Mouse (Mus musculus) CH12.LX (cell line): ENCODE measurements around the gene Btbd2. TPM values are rescaled to one million over a fixed set of nuclear protein-coding genes. Genes with fewer than 3 reads are reported as not detected.

Experiments
- DNase-seq: peaks from one replicate; pipeline ENCODE4 v3.0.0-alpha.2; 2013; ENCODE audit errors: extremely low read depth
- H3K27ac ChIP-seq: 2 replicates; pipeline ENCODE4 v1.5.1; 2012; ENCODE audit warnings: low read depth, mild to moderate bottlenecking, control low read depth, moderate library complexity; ENCODE audit not compliant: insufficient read depth
- H3K27me3 ChIP-seq: replicated peaks from 2 replicates; pipeline ENCODE3; 2012; ENCODE audit warnings: inconsistent platforms
- H3K36me3 ChIP-seq, 2 experiments: replicated peaks in 1 of 2; 2 replicates each; pipeline versions ENCODE3 to v1.6.1; 2012; ENCODE audit warnings: inconsistent platforms in 1 of 2, low read length in 1 of 2, mild to moderate bottlenecking in 1 of 2, mixed read lengths in 1 of 2, moderate library complexity in 1 of 2; ENCODE audit not compliant: control insufficient read depth in 1 of 2, insufficient read depth in 1 of 2
- H3K4me1 ChIP-seq, 2 experiments: 2 replicates each; pipeline ENCODE4 v1.6.1; 2012; ENCODE audit warnings: inconsistent platforms in 1 of 2, moderate library complexity in 1 of 2; ENCODE audit not compliant: insufficient read depth in 2 of 2, control insufficient read depth in 1 of 2
- H3K4me2 ChIP-seq: 2 replicates; pipeline ENCODE4 v1.6.1; 2012; ENCODE audit warnings: low read depth, mild to moderate bottlenecking, control low read depth; ENCODE audit not compliant: poor library complexity, insufficient read depth, severe bottlenecking
- H3K4me3 ChIP-seq, 3 experiments: fragments of 150-350 bp in 1 of 3; sonication (generic) in 1 of 3; replicated peaks in 1 of 3; 2 replicates each; pipeline versions ENCODE3 to v1.5.1; 2011 to 2012; ENCODE audit warnings: low read depth in 2 of 3, low read length in 2 of 3, mild to moderate bottlenecking in 2 of 3, moderate library complexity in 2 of 3, control low read depth in 1 of 3, improper control_type of control experiment in 1 of 3, inconsistent platforms in 1 of 3, mixed read lengths in 1 of 3; ENCODE audit not compliant: poor library complexity in 1 of 3
- H3K79me2 ChIP-seq: replicated peaks from 2 replicates; pipeline ENCODE4 v1.6.1; 2012; ENCODE audit warnings: mild to moderate bottlenecking, moderate library complexity; ENCODE audit not compliant: control insufficient read depth, poor library complexity, insufficient read depth, severe bottlenecking; ENCODE audit errors: extremely low read depth
- H3K9ac ChIP-seq: 2 replicates; pipeline ENCODE4 v1.6.1; 2012; ENCODE audit warnings: low read depth, mild to moderate bottlenecking, control low read depth, moderate library complexity; ENCODE audit not compliant: insufficient read depth
- H3K9me3 ChIP-seq: replicated peaks from 2 replicates; pipeline ENCODE3; 2012; ENCODE audit warnings: low read length, inconsistent platforms, mixed read lengths
- CHD1 ChIP-seq: IDR thresholded peaks from 2 replicates; pipeline ENCODE4 v1.6.1; 2012; ENCODE audit warnings: low read depth, low read length, improper control_type of control experiment, inconsistent platforms
- CTCF ChIP-seq, 2 experiments: IDR thresholded peaks in 1 of 2; conservative IDR thresholded peaks in 1 of 2; 2 replicates each; pipeline ENCODE4 v1.5.1; 2011 to 2012; ENCODE audit warnings: low read depth in 2 of 2, low read length in 2 of 2, improper control_type of control experiment in 1 of 2, inconsistent platforms in 1 of 2, mild to moderate bottlenecking in 1 of 2, moderate library complexity in 1 of 2
- ELF1 ChIP-seq: IDR thresholded peaks from 2 replicates; pipeline ENCODE4 v1.6.1; 2014; ENCODE audit warnings: low read depth, mild to moderate bottlenecking, inconsistent platforms, low read length, improper control_type of control experiment
- EP300 ChIP-seq: IDR thresholded peaks from 2 replicates; pipeline ENCODE4 v1.6.1; 2011; ENCODE audit warnings: low read length, improper control_type of control experiment
- IRF4 ChIP-seq: IDR thresholded peaks from 2 replicates; pipeline ENCODE4 v1.6.1; 2014; ENCODE audit warnings: low read depth, mild to moderate bottlenecking, inconsistent platforms, low read length, improper control_type of control experiment
- JUN ChIP-seq: IDR thresholded peaks from 2 replicates; pipeline ENCODE4 v1.6.1; 2011; ENCODE audit warnings: low read depth, mild to moderate bottlenecking, low read length, improper control_type of control experiment, moderate library complexity; ENCODE audit not compliant: insufficient read depth
- MAX ChIP-seq: IDR thresholded peaks from 2 replicates; pipeline ENCODE4 v1.6.1; 2011; ENCODE audit warnings: low read length, improper control_type of control experiment
- MAZ ChIP-seq: IDR thresholded peaks from 2 replicates; pipeline ENCODE4 v1.6.1; 2012; ENCODE audit warnings: low read depth, mild to moderate bottlenecking, inconsistent platforms, low read length, improper control_type of control experiment, moderate library complexity
- MEF2A ChIP-seq: IDR thresholded peaks from 2 replicates; pipeline ENCODE4 v1.6.1; 2014; ENCODE audit warnings: low read depth, mild to moderate bottlenecking, inconsistent platforms, low read length, improper control_type of control experiment, borderline replicate concordance
- MXI1 ChIP-seq: IDR thresholded peaks from 2 replicates; pipeline ENCODE4 v1.6.1; 2011; ENCODE audit warnings: mild to moderate bottlenecking, low read depth, low read length, improper control_type of control experiment
- NRF1 ChIP-seq: IDR thresholded peaks from 2 replicates; pipeline ENCODE4 v1.6.1; 2014; ENCODE audit warnings: low read depth, mild to moderate bottlenecking, inconsistent platforms, low read length, improper control_type of control experiment, moderate library complexity
- PAX5 ChIP-seq: IDR thresholded peaks from 2 replicates; pipeline ENCODE4 v1.6.1; 2012; ENCODE audit warnings: low read length, inconsistent platforms, mixed read lengths
- RAD21 ChIP-seq: IDR thresholded peaks from 2 replicates; pipeline ENCODE4 v1.6.1; 2011; ENCODE audit warnings: low read depth, mild to moderate bottlenecking, low read length, improper control_type of control experiment, moderate library complexity
- SMC3 ChIP-seq: IDR thresholded peaks from 2 replicates; pipeline ENCODE4 v1.6.1; 2011; ENCODE audit warnings: low read depth, low read length, improper control_type of control experiment
- USF1 ChIP-seq: IDR thresholded peaks from 2 replicates; pipeline ENCODE4 v1.6.1; 2014; ENCODE audit warnings: low read depth, mild to moderate bottlenecking, inconsistent platforms, low read length, improper control_type of control experiment
- ZC3H11A ChIP-seq: IDR thresholded peaks from 2 replicates; pipeline ENCODE4 v1.6.1; 2012; ENCODE audit warnings: low read depth, mild to moderate bottlenecking, inconsistent platforms, low read length, improper control_type of control experiment
- ZKSCAN1 ChIP-seq: IDR thresholded peaks from 2 replicates; pipeline ENCODE4 v1.6.1; 2012; ENCODE audit warnings: low read depth, inconsistent platforms, low read length, improper control_type of control experiment, borderline replicate concordance
- dilution Hi-C: fragments of 300-500 bp; cut with MboI; formaldehyde crosslinking; loops from 2 replicates; pipeline ENCODE4 v1.14.3; 2020; ENCODE audit warnings: low sequenced_read_pairs; ENCODE audit not compliant: extremely low pct_unique_long_range_greater_than_20kb, extremely low pct_ligation_motif_present
- in situ Hi-C: fragments of 300-500 bp; cut with MboI; formaldehyde crosslinking; loops from 3 replicates; pipeline ENCODE4 v1.14.3; 2019; ENCODE audit warnings: low sequenced_read_pairs, low pct_ligation_motif_present, low pct_unique_long_range_greater_than_20kb, mixed read lengths
- polyA plus RNA-seq: library from polyadenylated mRNA; unstranded; fragments of >175 nt; gene quantifications from 2 replicates; pipeline ENCODE4 v1.2.1, GENCODE M21; 2012; ENCODE audit warnings: low read depth; ENCODE audit not compliant: insufficient read length
- total RNA-seq, 2 experiments: library from RNA; depleted of rRNA; stranded (reverse); fragments of 300-350 nt in 1 of 2; fragments of >200 nt in 1 of 2; gene quantifications; 2 replicates each; pipeline ENCODE4 v1.2.3; 2012 to 2014

Gene Btbd2
- total and polyA plus RNA-seq, 3 experiments = 11.1 to 26.2 (median 19.4) TPM

DNA sequence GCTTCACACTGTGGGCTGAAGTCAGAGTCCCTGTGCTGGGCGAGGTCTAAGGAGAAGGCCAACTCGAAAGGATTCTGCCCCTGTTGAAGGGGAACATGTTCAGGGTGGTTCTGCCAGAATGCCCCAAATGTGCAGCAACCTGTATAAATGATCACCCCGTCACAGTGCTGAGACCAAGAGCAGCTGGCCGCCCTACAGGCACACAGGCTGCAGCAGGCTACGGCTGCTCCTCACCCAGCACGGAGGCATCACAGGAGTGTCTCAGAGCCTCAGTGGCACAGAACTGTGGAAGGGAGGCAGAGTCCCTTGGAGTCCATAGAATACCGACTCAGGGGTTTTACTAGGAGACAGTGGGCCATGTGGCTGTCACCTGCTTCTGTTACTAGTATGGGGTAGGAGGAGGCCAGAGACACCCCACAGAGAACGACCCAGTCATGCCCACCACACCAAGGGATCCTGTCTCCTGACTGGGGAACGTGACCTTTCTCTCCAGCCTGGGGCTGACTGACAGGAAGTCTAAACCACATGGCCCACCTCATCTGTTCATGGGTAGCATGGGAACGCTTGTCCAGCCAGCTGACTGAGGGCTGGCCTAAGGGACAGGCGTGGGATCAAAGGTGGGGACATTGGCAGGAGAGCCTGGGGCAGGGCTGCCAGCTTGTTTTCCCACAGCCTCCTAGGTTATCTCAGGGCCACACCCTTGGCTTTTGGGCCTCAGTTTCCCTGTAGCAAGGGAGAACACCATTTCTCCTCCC, 15.2 kb upstream of the Btbd2 start:
- Histone ChIP-seq H3K9me3 (no peaks in the 10 kb centered on the region), H3K36me3 (peaks cover 59 to 77% of the 10 kb centered on the region in 2 experiments), H3K4me3 (no peak overlapping the region), H3K27me3 (no peaks in the 10 kb centered on the region), H3K4me1 (peaks cover 15 to 64% of the 10 kb centered on the region in 2 experiments), H3K4me2 (no peak overlapping the region), H3K27ac (no peak overlapping the region), H3K79me2 (peaks cover 40% of the 10 kb centered on the region), H3K9ac (no peak overlapping the region)
- dilution Hi-C loops = no loop called here
- no peak for DNase-seq
- in situ Hi-C loops = no loop called here
- no peak for TF ChIP-seq IRF4
- no peak for TF ChIP-seq USF1

DNA sequence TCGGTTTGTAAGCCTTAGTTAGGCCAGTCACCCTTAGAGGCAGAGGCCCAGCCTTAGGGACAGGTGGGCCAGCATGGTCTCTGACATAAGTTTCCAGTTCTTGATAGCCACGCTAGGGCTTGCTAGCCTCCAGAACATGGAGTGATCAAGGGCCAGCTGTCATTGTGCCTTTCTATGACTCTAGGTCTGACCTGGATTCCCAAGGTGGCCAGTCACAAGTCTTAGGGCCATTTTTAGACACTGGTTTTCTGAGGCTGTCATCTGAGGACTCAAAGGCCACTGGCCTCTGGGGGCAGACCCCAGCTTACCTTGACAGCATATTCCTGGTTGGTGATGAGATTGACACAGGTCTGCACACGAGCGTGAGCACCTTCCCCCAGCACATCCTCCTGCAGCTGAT, 14.4 kb upstream of the Btbd2 start:
- peaks cover 40% of the 10 kb centered on the region for H3K79me2 ChIP-seq
- peaks cover 68 to 86% of the 10 kb centered on the region in 2 experiments for H3K36me3 ChIP-seq
- peaks cover 15 to 72% of the 10 kb centered on the region in 2 experiments for H3K4me1 ChIP-seq
- H3K9me3 ChIP-seq = no peaks in the 10 kb centered on the region
- no peaks in the 10 kb centered on the region for H3K27me3 ChIP-seq
- in situ Hi-C loops (no loop called here), dilution Hi-C loops (no loop called here)
- no peak for DNase-seq
- no peak overlapping the region for H3K4me3 ChIP-seq
- H3K4me2 ChIP-seq = no peak overlapping the region
- TF ChIP-seq ELF1 (no peak), MXI1 (no peak), ZC3H11A (no peak), MAX (no peak), MAZ (no peak), NRF1 (no peak), SMC3 (no peak), JUN (no peak), RAD21 (no peak), CTCF (conservative IDR thresholded peaks at IDR 0.05 in 1 of 2, IDR thresholded peaks at IDR 0.05 in 1 of 2; ENCODE audit: low read depth in 2 of 2, low read length in 2 of 2) (no peak), ZKSCAN1 (no peak), MEF2A (no peak), EP300 (no peak), CHD1 (no peak), PAX5 (no peak)
- no peak overlapping the region for H3K27ac ChIP-seq
- no peak overlapping the region for H3K9ac ChIP-seq
